Mouse (Mus musculus): ENCODE results near the gene Vill. TPM values are rescaled to one million over a fixed set of nuclear protein-coding genes. Genes with fewer than 3 reads are reported as not detected.
A peak's percentile ranks its signal among the peaks of the same experiment; 100 is the strongest.

Vill gene
- polyA plus RNA-seq, 1 experiment = 4.3 TPM

DNA sequence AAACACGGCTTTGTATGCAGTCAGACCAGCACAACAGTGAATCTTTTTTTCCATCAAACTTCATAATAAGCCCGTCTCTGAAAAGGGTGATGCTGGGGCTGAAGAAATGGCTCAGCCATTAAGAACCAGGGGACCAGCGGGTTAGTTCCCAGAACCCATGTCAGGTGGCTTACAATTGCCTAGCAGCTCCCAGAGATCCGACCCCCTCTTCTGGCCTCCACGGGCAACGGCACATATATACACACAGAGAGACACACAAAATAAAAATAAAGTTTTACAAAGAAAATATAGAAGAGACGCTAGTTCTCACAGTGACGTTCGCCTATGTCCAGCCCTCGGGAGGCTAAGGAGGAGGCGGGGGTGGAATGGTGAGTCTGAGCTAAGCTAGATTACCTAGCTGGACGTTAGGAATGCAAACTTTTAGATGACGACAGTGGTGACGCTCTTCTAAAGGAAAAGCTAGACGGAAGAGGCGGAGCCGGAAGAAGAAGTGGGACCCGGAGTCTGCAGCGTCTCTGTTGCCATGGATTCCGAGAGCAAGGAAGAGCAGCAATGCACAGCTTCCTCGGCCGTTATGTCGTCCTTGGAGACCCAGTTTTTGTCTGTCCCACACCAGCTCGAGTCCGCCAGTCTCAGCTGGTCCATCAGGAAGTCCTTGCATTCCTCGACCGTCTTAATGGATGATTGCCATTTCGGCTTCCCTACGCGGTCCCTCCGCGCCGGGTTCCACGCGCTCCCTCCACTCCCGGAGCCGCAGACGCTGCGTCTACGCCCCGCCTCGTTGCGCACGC is 49.6 kb downstream of the Vill start, which contains the start of gene Dlec1:
Gene Dlec1 (plus strand): TSS at position 487 of the 791 bp plus-strand sequence.
- Histone ChIP-seq H3K4me1 (ENCODE audit: control insufficient read depth, insufficient read depth, insufficient read length, low read length) (peaks cover 5% of the 10 kb centered on the region; the same call in 1 of the 2 replicates), H3K27me3 (ENCODE audit: control insufficient read depth, insufficient read depth, low read length) (no peaks in the 10 kb centered on the region), H3K36me3 (ENCODE audit: control insufficient read depth, insufficient read depth, low read length) (no peaks in the 10 kb centered on the region), H3K27ac (ENCODE audit: insufficient read depth, low read depth, low read length) (no peak within 1 kb of the TSS), H3K4me3 (ENCODE audit: low read depth, low read length) (peak within 1 kb of the TSS; percentile 70)
- WGBS = 3% methylated on average over 44 of the region's 44 CpGs
- peak; percentile 12; the same call in 1 of the 2 replicates for TF ChIP-seq CTCF (IDR thresholded peaks at IDR 0.05; ENCODE audit: extremely low read depth, insufficient read length, insufficient replicate concordance, low read depth, low read length)
- no peak for TF ChIP-seq POLR2A (IDR thresholded peaks at IDR 0.05; ENCODE audit: low read depth, low read length)

DNA sequence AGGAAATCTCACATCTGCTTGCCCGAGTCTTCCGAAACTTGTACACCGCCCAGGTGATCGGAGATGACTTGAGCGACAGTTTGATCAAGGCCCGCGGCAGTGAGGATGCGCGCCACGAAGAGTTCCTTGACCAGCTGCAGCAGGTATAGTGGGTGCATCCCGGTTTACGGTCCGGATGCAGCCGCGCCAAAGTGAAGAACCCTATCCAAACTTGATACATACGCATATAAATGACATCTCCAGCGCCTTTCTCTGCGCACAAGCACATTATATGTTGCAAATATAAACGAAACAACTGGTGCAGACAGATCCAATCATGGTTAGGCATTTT is 50.2 kb downstream of the Vill start:
- no peaks in the 10 kb centered on the region for H3K27me3 ChIP-seq (ENCODE audit: control insufficient read depth, insufficient read depth, low read length)
- WGBS = 3% methylated on average over 19 of the region's 19 CpGs
- no peaks in the 10 kb centered on the region for H3K36me3 ChIP-seq (ENCODE audit: control insufficient read depth, insufficient read depth, low read length)
- peaks cover 5% of the 10 kb centered on the region; the same call in 1 of the 2 replicates for H3K4me1 ChIP-seq (ENCODE audit: control insufficient read depth, insufficient read depth, insufficient read length, low read length)
- peak overlapping the region; percentile 70 for H3K4me3 ChIP-seq (ENCODE audit: low read depth, low read length)
- H3K27ac ChIP-seq (ENCODE audit: insufficient read depth, low read depth, low read length) = no peak overlapping the region
- TF ChIP-seq CTCF (IDR thresholded peaks at IDR 0.05; ENCODE audit: extremely low read depth, insufficient read length, insufficient replicate concordance, low read depth, low read length) (no peak), POLR2A (IDR thresholded peaks at IDR 0.05; ENCODE audit: low read depth, low read length) (no peak)

DNA sequence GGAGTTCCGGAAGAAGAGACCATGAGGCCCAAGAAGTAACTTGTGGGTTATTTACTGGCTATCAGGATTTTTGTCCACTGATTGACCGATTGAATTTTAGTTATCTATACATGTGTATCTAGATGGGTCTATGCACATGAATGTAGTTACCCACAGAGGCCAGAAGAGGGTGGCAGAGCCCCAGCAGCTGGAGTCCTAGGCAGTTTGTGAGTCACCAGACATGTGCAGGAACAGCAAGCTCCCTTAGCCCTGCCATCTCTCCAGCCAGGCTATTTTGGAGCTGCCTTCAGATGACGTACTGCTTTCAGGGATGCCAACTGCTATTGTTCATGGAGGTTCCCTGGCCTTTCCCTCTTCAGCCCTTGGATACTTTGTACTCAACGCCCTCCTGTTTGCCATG is 55.0 kb downstream of the Vill start:
- TF ChIP-seq CTCF (IDR thresholded peaks at IDR 0.05; ENCODE audit: extremely low read depth, insufficient read length, insufficient replicate concordance, low read depth, low read length) (peak; percentile 49; the same call in 1 of the 2 replicates), POLR2A (IDR thresholded peaks at IDR 0.05; ENCODE audit: low read depth, low read length) (no peak)
- 90% methylated on average over 4 of the region's 4 CpGs for WGBS
- H3K27ac ChIP-seq (ENCODE audit: insufficient read depth, low read depth, low read length) = no peak overlapping the region
- no peaks in the 10 kb centered on the region for H3K27me3 ChIP-seq (ENCODE audit: control insufficient read depth, insufficient read depth, low read length)
- H3K36me3 ChIP-seq (ENCODE audit: control insufficient read depth, insufficient read depth, low read length) = no peaks in the 10 kb centered on the region
- H3K4me1 ChIP-seq (ENCODE audit: control insufficient read depth, insufficient read depth, insufficient read length, low read length) = peaks cover 4% of the 10 kb centered on the region; the same call in 1 of the 2 replicates
- H3K4me3 ChIP-seq (ENCODE audit: low read depth, low read length) = no peak overlapping the region

DNA sequence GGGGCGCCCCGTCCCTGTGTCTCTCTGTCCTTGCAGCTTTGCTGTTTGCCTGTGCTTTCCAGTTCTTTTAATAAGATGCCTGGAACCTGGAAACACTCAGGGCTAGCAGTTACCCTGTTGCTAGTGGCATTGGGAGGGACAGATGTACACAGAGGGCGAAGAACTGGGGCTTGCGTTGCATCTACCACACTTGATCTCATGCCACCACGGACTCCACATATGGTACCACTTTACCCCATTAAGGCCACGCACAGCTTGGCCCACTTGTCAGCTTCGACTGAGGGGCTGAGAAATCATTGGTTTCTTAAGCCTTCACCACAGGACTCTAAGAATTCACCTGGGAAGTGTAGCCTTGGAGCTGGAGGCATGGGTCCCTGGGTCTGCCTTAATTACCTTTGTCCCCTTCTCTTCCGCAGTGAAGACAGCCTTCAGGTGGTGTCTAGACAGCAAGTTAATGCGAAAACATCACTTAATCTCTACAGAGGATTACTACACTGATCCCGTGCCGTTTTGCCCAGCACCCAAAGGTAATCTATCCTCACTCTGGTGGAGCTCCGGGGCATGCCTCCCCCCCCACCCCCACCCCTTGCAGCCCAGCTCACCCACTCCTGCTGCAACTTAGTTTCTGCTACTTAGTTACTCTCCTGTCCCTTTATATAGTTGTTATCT is 57.2 kb downstream of the Vill start:
- Histone ChIP-seq H3K27me3 (ENCODE audit: control insufficient read depth, insufficient read depth, low read length) (no peaks in the 10 kb centered on the region), H3K4me1 (ENCODE audit: control insufficient read depth, insufficient read depth, insufficient read length, low read length) (no peaks in the 10 kb centered on the region), H3K4me3 (ENCODE audit: low read depth, low read length) (no peak overlapping the region), H3K36me3 (ENCODE audit: control insufficient read depth, insufficient read depth, low read length) (no peaks in the 10 kb centered on the region), H3K27ac (ENCODE audit: insufficient read depth, low read depth, low read length) (no peak overlapping the region)
- WGBS = 67% methylated on average over 12 of the region's 12 CpGs
- no peak for TF ChIP-seq POLR2A (IDR thresholded peaks at IDR 0.05; ENCODE audit: low read depth, low read length)
- TF ChIP-seq CTCF (IDR thresholded peaks at IDR 0.05; ENCODE audit: extremely low read depth, insufficient read length, insufficient replicate concordance, low read depth, low read length) = no peak

DNA sequence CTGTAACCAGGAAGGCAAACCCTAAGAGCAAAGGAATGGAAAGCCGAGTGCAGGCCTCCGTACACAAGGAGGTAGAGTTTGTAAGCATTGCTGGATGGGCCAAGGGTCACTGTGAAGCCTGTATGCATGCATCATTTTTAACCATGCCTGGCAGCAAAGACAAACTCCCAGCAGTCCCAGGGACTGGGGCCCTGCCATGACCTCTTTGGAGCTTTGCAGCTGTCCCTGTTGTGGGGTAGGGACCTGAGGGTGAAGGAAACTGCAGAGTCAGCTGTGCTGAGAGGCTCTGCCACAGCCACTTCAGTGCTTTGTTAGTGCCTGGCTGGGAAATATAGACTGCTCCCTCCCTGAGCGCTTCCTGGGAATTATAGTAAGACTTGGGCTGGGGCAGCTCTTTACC is 58.1 kb downstream of the Vill start:
- Histone ChIP-seq H3K36me3 (ENCODE audit: control insufficient read depth, insufficient read depth, low read length) (no peaks in the 10 kb centered on the region), H3K27ac (ENCODE audit: insufficient read depth, low read depth, low read length) (no peak overlapping the region), H3K4me3 (ENCODE audit: low read depth, low read length) (no peak overlapping the region), H3K4me1 (ENCODE audit: control insufficient read depth, insufficient read depth, insufficient read length, low read length) (no peaks in the 10 kb centered on the region), H3K27me3 (ENCODE audit: control insufficient read depth, insufficient read depth, low read length) (no peaks in the 10 kb centered on the region)
- TF ChIP-seq CTCF (IDR thresholded peaks at IDR 0.05; ENCODE audit: extremely low read depth, insufficient read length, insufficient replicate concordance, low read depth, low read length) = no peak
- TF ChIP-seq POLR2A (IDR thresholded peaks at IDR 0.05; ENCODE audit: low read depth, low read length) = no peak
- 56% methylated on average over 3 of the region's 3 CpGs for WGBS

DNA sequence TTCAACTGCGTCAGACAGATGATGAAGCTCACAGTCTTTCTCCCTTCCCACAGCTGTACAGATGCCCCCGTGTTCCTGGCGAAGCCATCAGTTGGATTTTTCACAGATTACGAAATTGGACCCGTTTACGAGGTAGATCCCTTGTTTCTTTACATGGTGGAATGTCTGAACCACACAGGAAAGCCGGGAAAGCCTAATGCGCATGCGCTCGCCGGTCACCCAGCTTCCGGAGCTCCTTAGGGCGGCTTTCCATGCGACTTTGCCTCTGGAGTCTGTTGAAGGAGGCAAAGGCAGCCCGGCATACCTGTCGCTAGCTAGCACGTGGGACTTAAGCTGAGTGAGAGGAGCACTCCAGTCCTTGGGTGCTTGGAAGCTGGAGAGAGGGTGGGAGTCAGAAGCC is 62.3 kb downstream of the Vill start:
- no peaks in the 10 kb centered on the region for H3K4me1 ChIP-seq (ENCODE audit: control insufficient read depth, insufficient read depth, insufficient read length, low read length)
- no peak for TF ChIP-seq CTCF (IDR thresholded peaks at IDR 0.05; ENCODE audit: extremely low read depth, insufficient read length, insufficient replicate concordance, low read depth, low read length)
- no peak for TF ChIP-seq POLR2A (IDR thresholded peaks at IDR 0.05; ENCODE audit: low read depth, low read length)
- WGBS = 82% methylated on average over 17 of the region's 17 CpGs
- no peaks in the 10 kb centered on the region for H3K36me3 ChIP-seq (ENCODE audit: control insufficient read depth, insufficient read depth, low read length)
- H3K27me3 ChIP-seq (ENCODE audit: control insufficient read depth, insufficient read depth, low read length) = no peaks in the 10 kb centered on the region
- no peak overlapping the region for H3K4me3 ChIP-seq (ENCODE audit: low read depth, low read length)
- no peak overlapping the region for H3K27ac ChIP-seq (ENCODE audit: insufficient read depth, low read depth, low read length)

Measured in small intestine, adult 2 months (tissue).